Comparison of ENCODE assay signal across 30 mouse cellular contexts in the genomic region with DNA sequence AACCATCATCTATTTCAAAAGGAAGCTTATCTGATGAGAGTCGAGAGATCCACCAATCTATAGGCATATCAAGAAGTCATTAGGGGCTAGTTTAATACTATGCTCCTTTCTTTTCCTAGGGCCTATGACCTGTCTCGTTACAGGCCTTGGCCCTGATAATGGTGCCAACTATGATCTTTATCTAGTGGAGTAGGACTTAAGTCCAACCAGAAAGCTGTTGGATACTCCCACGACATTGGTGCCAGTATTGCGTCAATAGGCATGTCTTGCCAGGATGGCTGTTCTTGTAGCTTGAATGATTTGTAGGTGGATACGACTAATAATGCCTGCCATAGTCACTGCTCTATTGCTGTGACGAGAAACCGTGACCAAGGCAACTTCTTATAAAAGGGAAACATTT. TPM values are rescaled to one million over a fixed set of nuclear protein-coding genes. Genes with fewer than 3 reads are reported as not detected.
"Had no signal": no experiment of that assay in that cellular context is flagged by ENCODE, and none has a peak within 500 bp of the region (broad histone marks: within the 10 kb centered on the region; RNA-seq: fewer than 3 reads in every experiment).

No protein-coding gene starts in this region.

- H3K27me3 ChIP-seq: heart, embryonic 13.5 days; heart, embryonic 15.5 days; hindbrain, embryonic 13.5 days; hindbrain, embryonic 15.5 days; kidney, embryonic 15.5 days; limb, embryonic 12.5 days; liver, embryonic 13.5 days; liver, embryonic 15.5 days had no signal

- H3K36me3 ChIP-seq: heart, embryonic 13.5 days; heart, embryonic 15.5 days; hindbrain, embryonic 13.5 days; hindbrain, embryonic 15.5 days; kidney, embryonic 15.5 days; limb, embryonic 10.5 days; limb, embryonic 12.5 days; liver, embryonic 13.5 days; liver, embryonic 15.5 days had no signal

- H3K4me1 ChIP-seq: heart, embryonic 13.5 days; heart, embryonic 15.5 days; hindbrain, embryonic 13.5 days; hindbrain, embryonic 15.5 days; kidney, embryonic 15.5 days; limb, embryonic 10.5 days; limb, embryonic 12.5 days; liver, embryonic 13.5 days; liver, embryonic 15.5 days had no signal

- H3K4me3 ChIP-seq: gastrocnemius, adult 2 months; heart, adult 2 months; heart, embryonic 13.5 days; heart, embryonic 15.5 days; hindbrain, embryonic 13.5 days; hindbrain, embryonic 15.5 days; kidney, embryonic 15.5 days; limb, embryonic 10.5 days; limb, embryonic 12.5 days; liver, embryonic 13.5 days; liver, embryonic 15.5 days had no signal

- H3K9ac ChIP-seq: heart, embryonic 13.5 days; heart, embryonic 15.5 days; hindbrain, embryonic 13.5 days; hindbrain, embryonic 15.5 days; kidney, embryonic 15.5 days; limb, embryonic 12.5 days; liver, embryonic 13.5 days; liver, embryonic 15.5 days had no signal

- H3K27ac ChIP-seq: gastrocnemius, adult 2 months; heart, adult 2 months; heart, embryonic 13.5 days; heart, embryonic 15.5 days; hindbrain, embryonic 13.5 days; hindbrain, embryonic 15.5 days; hindbrain, postnatal 0 days; kidney, embryonic 15.5 days; kidney, postnatal 0 days; limb, embryonic 10.5 days; limb, embryonic 12.5 days; liver, embryonic 13.5 days; liver, embryonic 15.5 days had no signal

- DNase-seq: gastrocnemius, adult 2 months; gastrocnemius, postnatal 10 days; gastrocnemius, postnatal 25 days; heart, adult 11 months; heart, adult 2 months; heart, postnatal 14 days; heart, postnatal 36 days; kidney, adult 11 months; kidney, adult 2 months; kidney, adult 9 months; kidney, postnatal 14 days; kidney, postnatal 36 days; layer of hippocampus, adult 9-11 months; layer of hippocampus, postnatal 36 days; liver, embryonic 13.5 days had no signal

RNA-seq across cellular contexts. Expression of a gene that starts 27.0 kb away (rescaled TPM):
- total RNA-seq: gastrocnemius, adult 2 months; gastrocnemius, postnatal 25 days; heart, adult 2 months; heart, postnatal 36 days; hematopoietic stem cell, adult 5-6 weeks; hindbrain, postnatal 0 days had no signal
- polyA plus RNA-seq: heart, postnatal 0 days; intestine, embryonic 16.5 days; kidney, embryonic 15.5 days; kidney, postnatal 0 days; large intestine, adult 2 months; limb, embryonic 10.5 days; liver, embryonic 11.5 days; liver, embryonic 13.5 days; liver, embryonic 15.5 days had no signal
